Mouse (Mus musculus) CH12.LX (cell line): ENCODE measurements at regions not wholly inside any gene's neighbourhood (a gene's known extent, or its start where the extent isn't known, plus 50 kb on each side); places are given as distances from the start of the nearest gene placed in this dataset.

Experiments used
- CTCF ChIP-seq, 2 experiments: IDR thresholded peaks in 1 of 2; conservative IDR thresholded peaks in 1 of 2; 2 replicates each; pipeline ENCODE4 v1.5.1; 2011 to 2012; ENCODE audit warnings: low read depth in 2 of 2, low read length in 2 of 2, improper control_type of control experiment in 1 of 2, inconsistent platforms in 1 of 2, mild to moderate bottlenecking in 1 of 2, moderate library complexity in 1 of 2
- E2F4 ChIP-seq: IDR thresholded peaks from 2 replicates; pipeline ENCODE4 v1.6.1; 2011; ENCODE audit warnings: low read depth, low read length, improper control_type of control experiment; ENCODE audit not compliant: insufficient replicate concordance
- EP300 ChIP-seq: IDR thresholded peaks from 2 replicates; pipeline ENCODE4 v1.6.1; 2011; ENCODE audit warnings: low read length, improper control_type of control experiment
- MAFK ChIP-seq: IDR thresholded peaks from 2 replicates; pipeline ENCODE4 v1.6.1; 2011; ENCODE audit warnings: low read length, improper control_type of control experiment; ENCODE audit not compliant: insufficient replicate concordance
- POLR2A ChIP-seq: IDR thresholded peaks from 2 replicates; pipeline ENCODE4 v1.6.1; 2011; ENCODE audit warnings: low read depth, mild to moderate bottlenecking, improper control_type of control experiment, low read length
- RAD21 ChIP-seq: IDR thresholded peaks from 2 replicates; pipeline ENCODE4 v1.6.1; 2011; ENCODE audit warnings: low read depth, mild to moderate bottlenecking, low read length, improper control_type of control experiment, moderate library complexity
- TCF12 ChIP-seq: IDR thresholded peaks from 2 replicates; pipeline ENCODE4 v1.6.1; 2014; ENCODE audit warnings: low read depth, mild to moderate bottlenecking, inconsistent platforms, low read length, improper control_type of control experiment
- USF1 ChIP-seq: IDR thresholded peaks from 2 replicates; pipeline ENCODE4 v1.6.1; 2014; ENCODE audit warnings: low read depth, mild to moderate bottlenecking, inconsistent platforms, low read length, improper control_type of control experiment
- ZNF384 ChIP-seq: IDR thresholded peaks from 2 replicates; pipeline ENCODE4 v1.6.1; 2012; ENCODE audit warnings: low read depth, low read length, improper control_type of control experiment, inconsistent platforms

- no peak for TF ChIP-seq TCF12
- no peak for TF ChIP-seq CTCF (conservative IDR thresholded peaks at IDR 0.05 in 1 of 2, IDR thresholded peaks at IDR 0.05 in 1 of 2; ENCODE audit: low read depth in 2 of 2, low read length in 2 of 2)
- TF ChIP-seq POLR2A: no peak
- TF ChIP-seq EP300: no peak
- TF ChIP-seq MAFK: no peak
- TF ChIP-seq ZNF384: no peak
- no peak for TF ChIP-seq RAD21
- TF ChIP-seq USF1: no peak
- TF ChIP-seq E2F4: no peak
Measured at GRCm38 (mm10) chr14:26341111-26341510, 83.3 kb downstream of the Duxbl3 start.
